Mouse (Mus musculus) forebrain, embryonic 13.5 days (tissue): ENCODE results near the gene Chka. TPM values are rescaled to one million over a fixed set of nuclear protein-coding genes. Genes with fewer than 3 reads are reported as not detected.
A peak's percentile ranks its signal among the peaks of the same experiment; 100 is the strongest.

ENCODE experiments used
- ATAC-seq: fragments of 200-750 bp; cut with Nextera tagmentation; 2 replicates; pipeline ENCODE4 v1.8.0; 2017
- H3K27ac ChIP-seq: fragments of 300-500 bp; sonication (generic); 2 replicates; pipeline ENCODE4 v1.5.1; 2015; ENCODE audit warnings: inconsistent platforms, mild to moderate bottlenecking, moderate library complexity
- H3K27me3 ChIP-seq: fragments of 300-500 bp; sonication (generic); 2 replicates; pipeline ENCODE4 v1.6.1; 2015; ENCODE audit warnings: mild to moderate bottlenecking, inconsistent platforms
- H3K36me3 ChIP-seq: fragments of 300-500 bp; sonication (generic); 2 replicates; pipeline ENCODE4 v1.6.1; 2015; ENCODE audit warnings: mild to moderate bottlenecking, inconsistent platforms; ENCODE audit not compliant: poor library complexity, severe bottlenecking
- H3K4me1 ChIP-seq: fragments of 300-500 bp; sonication (generic); 2 replicates; pipeline ENCODE4 v1.6.1; 2015; ENCODE audit warnings: inconsistent platforms
- H3K4me2 ChIP-seq: fragments of 300-500 bp; sonication (generic); 2 replicates; pipeline ENCODE4 v1.6.1; 2015; ENCODE audit warnings: inconsistent platforms, mild to moderate bottlenecking, moderate library complexity
- H3K4me3 ChIP-seq: fragments of 300-500 bp; sonication (generic); 2 replicates; pipeline ENCODE4 v1.5.1; 2015; ENCODE audit warnings: mild to moderate bottlenecking, inconsistent platforms
- H3K9ac ChIP-seq: fragments of 300-500 bp; sonication (generic); 2 replicates; pipeline ENCODE4 v1.6.1; 2015; ENCODE audit warnings: mild to moderate bottlenecking, inconsistent platforms
- H3K9me3 ChIP-seq: fragments of 300-500 bp; sonication (generic); replicated peaks from 2 replicates; pipeline ENCODE4 v1.6.1; 2016; ENCODE audit warnings: inconsistent platforms
- WGBS: fragments of 180-500 bp; shearing (Covaris S2); methylation state at CpG from one replicate; pipeline ENCODE4 v1.1.7; 2015; 5-methylcytosine and 5-hydroxymethylcytosine counted together
- polyA plus RNA-seq: library from polyadenylated mRNA; unstranded; fragments of >200 nt; fragmentation: Nextera tagmentation; extraction: Ambion mirVana; gene quantifications from 2 replicates; pipeline ENCODE4 v1.2.1, GENCODE M21; 2015

The Chka gene
- polyA plus RNA-seq, 1 experiment from 2014 or later, result 54.8 TPM

DNA sequence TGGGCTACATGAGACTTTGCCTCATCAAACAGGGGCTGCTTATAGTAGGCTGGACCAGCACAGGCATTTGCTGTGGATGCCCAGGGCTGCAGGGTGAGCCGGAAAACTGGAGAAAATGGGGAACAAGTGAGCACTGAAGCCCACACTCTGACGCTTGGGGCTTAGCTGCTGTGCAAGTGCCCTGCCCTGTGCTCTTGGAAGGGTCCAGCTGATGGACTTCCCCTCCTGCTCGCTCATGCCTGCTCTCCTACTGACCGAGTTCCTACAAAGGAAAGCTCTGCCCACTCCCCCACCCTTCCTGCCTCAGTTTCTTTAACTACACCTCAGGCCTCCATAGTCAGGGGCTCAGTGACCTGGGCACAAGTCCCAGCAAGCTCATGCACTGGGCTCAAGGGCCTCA, 76.4 kb downstream of the Chka start:
- Histone ChIP-seq H3K4me1 (peaks cover 20% of the 10 kb centered on the region), H3K4me2 (no peak overlapping the region), H3K9ac (no peak overlapping the region), H3K4me3 (no peak overlapping the region), H3K27me3 (no peaks in the 10 kb centered on the region), H3K36me3 (no peaks in the 10 kb centered on the region), H3K27ac (no peak overlapping the region), H3K9me3 (no peaks in the 10 kb centered on the region)
- no peak for ATAC-seq
- 93% methylated on average over 4 of the region's 4 CpGs for WGBS

GRCm38 (mm10) chr19:3928779-3929178, 77.2 kb downstream of the Chka start:
- Histone ChIP-seq H3K4me3 (no peak overlapping the region), H3K9me3 (no peaks in the 10 kb centered on the region), H3K9ac (no peak overlapping the region), H3K36me3 (no peaks in the 10 kb centered on the region), H3K27me3 (0 out of 2 replicates have a peak, but pooled peaks cover 2% of the 10 kb centered on the region), H3K27ac (no peak overlapping the region; the same call in 1 of the 2 replicates), H3K4me1 (peaks cover 20% of the 10 kb centered on the region), H3K4me2 (no peak overlapping the region)
- ATAC-seq, result no peak
- WGBS, result 75% methylated on average over 4 of the region's 4 CpGs

- ATAC-seq, result 0 out of 2 replicates have a peak, but pooled peaks have one; percentile 48
- WGBS, result 62% methylated on average over 12 of the region's 12 CpGs
- Histone ChIP-seq H3K9me3 (no peaks in the 10 kb centered on the region), H3K4me3 (no peak within 1 kb of the TSS), H3K4me1 (peaks cover 20% of the 10 kb centered on the region), H3K27ac (peak within 1 kb of the TSS; percentile 33; the same call in 1 of the 2 replicates), H3K36me3 (no peaks in the 10 kb centered on the region), H3K9ac (no peak within 1 kb of the TSS), H3K27me3 (0 out of 2 replicates have a peak, but pooled peaks cover 5% of the 10 kb centered on the region), H3K4me2 (no peak within 1 kb of the TSS)
These were observed 77.8 kb downstream of the Chka start, which contains the start of gene Aldh3b1 for GRCm38 (mm10) chr19:3929211-3929941. TSS of gene Aldh3b1 (minus strand) at chr19:3929808.

DNA sequence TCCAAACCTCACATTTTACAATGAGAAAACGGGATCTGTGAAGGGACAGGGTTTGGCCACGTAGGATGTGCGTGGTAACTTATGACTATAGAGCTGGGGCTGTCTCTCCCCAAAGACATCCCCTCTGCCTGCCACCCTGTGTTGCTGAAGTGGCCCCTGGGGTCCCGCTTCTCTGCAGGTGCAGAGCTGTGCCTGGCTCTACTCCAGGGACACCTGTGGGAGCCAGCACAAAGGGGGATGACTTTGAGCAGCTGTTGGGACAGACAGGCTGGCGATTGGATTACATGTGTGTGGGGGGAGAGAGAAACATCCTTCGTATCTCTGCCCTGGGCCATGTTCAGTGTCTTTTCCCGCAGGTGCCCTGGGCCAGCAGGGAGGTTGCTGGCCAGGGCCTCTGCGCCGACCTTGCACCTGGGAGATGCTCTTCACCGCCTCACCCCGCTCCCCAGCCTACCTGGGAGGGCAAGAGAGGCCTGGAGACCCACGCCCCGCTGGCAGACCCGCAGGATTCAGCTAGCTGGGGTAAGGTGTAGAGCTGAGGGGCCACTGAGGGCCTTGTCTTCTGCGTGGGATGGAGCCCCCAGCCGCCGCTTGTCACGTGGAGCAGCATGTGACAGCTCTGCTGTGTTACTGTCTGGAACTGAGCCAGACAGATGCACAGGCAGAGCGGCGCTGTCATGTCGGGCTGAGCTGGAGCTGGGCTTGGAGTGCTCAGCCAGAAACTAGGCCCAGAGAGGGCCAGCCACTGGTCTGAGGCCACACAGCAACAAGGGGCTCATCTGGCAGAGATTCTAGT, 78.9 kb downstream of the Chka start:
- ATAC-seq, result no peak
- H3K4me2 ChIP-seq, result no peak overlapping the region
- no peak overlapping the region for H3K4me3 ChIP-seq
- H3K9me3 ChIP-seq, result no peaks in the 10 kb centered on the region
- no peak overlapping the region for H3K27ac ChIP-seq
- H3K27me3 ChIP-seq, result peaks cover 12% of the 10 kb centered on the region
- peaks cover 25% of the 10 kb centered on the region for H3K4me1 ChIP-seq
- H3K9ac ChIP-seq, result no peak overlapping the region
- 75% methylated on average over 20 of the region's 21 CpGs for WGBS
- no peaks in the 10 kb centered on the region for H3K36me3 ChIP-seq

GRCm38 (mm10) chr19:3931716-3932115, 80.1 kb downstream of the Chka start:
- Histone ChIP-seq H3K4me3 (no peak overlapping the region), H3K9me3 (no peaks in the 10 kb centered on the region), H3K36me3 (no peaks in the 10 kb centered on the region), H3K4me2 (no peak overlapping the region), H3K9ac (no peak overlapping the region), H3K27ac (no peak overlapping the region), H3K4me1 (peaks cover 34% of the 10 kb centered on the region), H3K27me3 (peaks cover 24% of the 10 kb centered on the region)
- 88% methylated on average over 9 of the region's 9 CpGs for WGBS
- no peak for ATAC-seq

DNA sequence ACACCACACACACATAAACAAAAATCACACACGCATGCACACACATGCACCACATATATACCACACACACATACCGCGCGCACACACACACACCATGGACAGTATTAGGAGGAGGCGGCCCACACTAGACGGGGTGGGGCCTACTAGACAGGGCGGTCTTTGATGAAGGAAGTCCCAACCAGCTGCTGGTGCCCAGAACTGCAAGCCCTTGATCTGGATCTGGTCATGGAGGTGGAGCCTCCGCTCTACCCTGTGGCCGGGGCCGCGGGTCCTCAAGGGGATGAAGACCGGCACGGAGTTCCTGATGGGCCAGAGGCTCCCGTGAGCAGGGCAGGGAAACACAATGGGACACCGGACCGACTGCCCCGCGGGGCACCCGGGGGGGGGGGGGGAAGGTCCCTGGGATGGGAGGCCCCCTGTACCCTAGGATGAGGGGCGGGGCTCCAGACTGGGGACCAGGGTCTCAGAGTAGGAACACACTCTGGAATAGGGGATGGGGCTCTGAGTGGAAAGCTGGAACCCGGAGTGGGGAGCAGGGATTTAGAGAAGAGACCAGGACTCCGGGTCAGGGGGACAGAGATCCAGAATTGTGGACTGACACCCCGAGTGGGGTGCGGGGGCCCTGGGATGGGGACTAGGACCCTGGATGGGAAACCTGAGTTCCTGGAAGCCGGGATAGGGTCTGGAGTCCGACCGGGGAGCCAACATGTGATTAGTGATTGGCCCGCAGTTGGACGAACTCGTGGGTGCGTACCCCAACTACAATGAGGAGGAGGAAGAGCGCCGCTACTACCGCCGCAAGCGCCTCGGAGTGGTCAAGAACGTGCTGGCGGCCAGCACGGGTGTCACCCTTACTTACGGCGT, 83.7 kb downstream of the Chka start, which contains the start of gene Unc93b1:
Unc93b1 (plus strand) TSS at position 155 of the 864 bp plus-strand sequence.
- Histone ChIP-seq H3K36me3 (no peaks in the 10 kb centered on the region), H3K4me3 (peak within 1 kb of the TSS; percentile 40), H3K4me2 (peak within 1 kb of the TSS; percentile 75), H3K27ac (no peak within 1 kb of the TSS), H3K4me1 (peaks cover 21% of the 10 kb centered on the region), H3K9ac (peak within 1 kb of the TSS; percentile 57), H3K9me3 (no peaks in the 10 kb centered on the region), H3K27me3 (peaks cover 25% of the 10 kb centered on the region)
- 7% methylated on average over 42 of the region's 42 CpGs for WGBS
- ATAC-seq, result peak; percentile 70

- H3K27me3 ChIP-seq, result peaks cover 25% of the 10 kb centered on the region
- ATAC-seq, result no peak
- H3K4me2 ChIP-seq, result peak overlapping the region; percentile 75
- H3K9ac ChIP-seq, result peak overlapping the region; percentile 57
- no peaks in the 10 kb centered on the region for H3K9me3 ChIP-seq
- H3K4me3 ChIP-seq, result peak overlapping the region; percentile 40
- H3K4me1 ChIP-seq, result peaks cover 15% of the 10 kb centered on the region
- WGBS, result 6% methylated on average over 22 of the region's 22 CpGs
- H3K36me3 ChIP-seq, result no peaks in the 10 kb centered on the region
- H3K27ac ChIP-seq, result no peak overlapping the region
These were observed 84.6 kb downstream of the Chka start for GRCm38 (mm10) chr19:3935896-3936850.

- Histone ChIP-seq H3K9ac (no peak overlapping the region), H3K27ac (no peak overlapping the region), H3K4me2 (no peak overlapping the region), H3K4me3 (no peak overlapping the region), H3K27me3 (0 out of 2 replicates have a peak, but pooled peaks cover 4% of the 10 kb centered on the region), H3K4me1 (no peaks in the 10 kb centered on the region), H3K9me3 (no peaks in the 10 kb centered on the region), H3K36me3 (no peaks in the 10 kb centered on the region)
- ATAC-seq, result no peak
- WGBS, result 88% methylated on average over 7 of the region's 7 CpGs
These were observed 90.7 kb downstream of the Chka start for GRCm38 (mm10) chr19:3942315-3942714.

GRCm38 (mm10) chr19:3942986-3943735, 91.6 kb downstream of the Chka start:
- H3K9me3 ChIP-seq, result no peaks in the 10 kb centered on the region
- H3K4me2 ChIP-seq, result no peak overlapping the region
- no peaks in the 10 kb centered on the region for H3K36me3 ChIP-seq
- H3K27me3 ChIP-seq, result 0 out of 2 replicates have a peak, but pooled peaks cover 4% of the 10 kb centered on the region
- H3K4me1 ChIP-seq, result no peaks in the 10 kb centered on the region
- WGBS, result 27% methylated on average over 27 of the region's 27 CpGs
- H3K27ac ChIP-seq, result no peak overlapping the region
- no peak overlapping the region for H3K4me3 ChIP-seq
- ATAC-seq, result no peak
- no peak overlapping the region for H3K9ac ChIP-seq
